In the genomic region with DNA sequence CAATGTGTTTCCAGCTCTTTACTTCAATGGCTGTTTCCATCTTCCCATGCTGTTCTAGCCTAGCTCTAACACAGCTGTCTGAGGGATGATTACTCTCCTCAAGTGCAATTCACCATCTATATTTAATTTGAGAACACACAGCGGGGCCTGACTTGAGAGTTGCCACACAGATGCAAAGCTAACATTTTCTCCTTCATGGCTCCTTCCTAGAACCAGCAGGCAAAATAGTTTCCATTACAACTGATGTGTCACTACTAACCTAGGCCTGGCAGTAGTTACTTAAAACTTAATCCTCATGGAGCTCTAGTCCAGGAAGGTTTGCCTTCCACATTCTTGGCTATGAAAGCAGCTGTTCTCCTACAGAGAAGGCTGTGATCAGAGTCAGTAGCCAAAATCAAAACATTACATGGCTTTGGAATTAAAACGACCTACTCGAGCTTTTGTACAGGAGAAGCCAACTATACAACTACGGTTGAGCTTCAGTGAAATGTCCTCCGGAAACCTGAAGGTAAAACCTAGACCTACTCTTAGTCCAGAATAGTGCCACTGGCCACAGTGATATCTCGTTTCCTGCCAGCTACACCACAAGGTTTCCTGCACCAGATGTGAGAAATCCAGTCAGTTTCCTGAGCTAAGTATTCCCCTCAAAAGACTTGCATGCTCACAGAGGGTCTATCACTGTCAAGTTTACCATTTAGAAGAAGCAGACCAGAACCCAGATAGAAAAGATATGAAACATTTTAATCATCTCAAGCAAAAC, we compare ENCODE assay signal across 30 mouse cellular contexts.
DNase-seq lines count a peak whose midpoint lies in the region; ATAC-seq and TF ChIP-seq lines count a peak whose summit lies in the region.
"Had no signal": no experiment of that assay in that cellular context is flagged by ENCODE, and none has a peak within 500 bp of the region (broad histone marks: within the 10 kb centered on the region; RNA-seq: fewer than 3 reads in every experiment).

No protein-coding gene starts in this region.

- no peaks in the 10 kb centered on the region for H3K9me3 ChIP-seq in liver, embryonic 12.5 days (replicated peaks)
- no peaks in the 10 kb centered on the region for H3K9me3 ChIP-seq in liver, embryonic 11.5 days (ENCODE audit: control insufficient read depth, low read length)
- no peaks in the 10 kb centered on the region for H3K9me3 ChIP-seq in lung, postnatal 0 days (ENCODE audit: low read length)
- H3K9me3 ChIP-seq: heart, embryonic 10.5 days; heart, embryonic 15.5 days; hindbrain, embryonic 13.5 days; limb, embryonic 13.5 days; liver, embryonic 13.5 days; midbrain, embryonic 12.5 days; neural tube, embryonic 15.5 days; stomach, embryonic 15.5 days had no signal

- H3K4me3 ChIP-seq in liver, embryonic 12.5 days = no peak overlapping the region
- H3K4me3 ChIP-seq in liver, embryonic 11.5 days (ENCODE audit: low read depth, low read length) = no peak overlapping the region
- no peak overlapping the region for H3K4me3 ChIP-seq in lung, postnatal 0 days (ENCODE audit: low read depth, low read length)
- H3K4me3 ChIP-seq: heart, embryonic 10.5 days; heart, embryonic 15.5 days; hindbrain, embryonic 13.5 days; left cerebral cortex, adult 2 months; limb, embryonic 13.5 days; liver, embryonic 13.5 days; midbrain, embryonic 12.5 days; neural tube, embryonic 15.5 days; stomach, embryonic 15.5 days had no signal

- H3K27ac ChIP-seq in liver, embryonic 12.5 days = no peak overlapping the region
- H3K27ac ChIP-seq in liver, embryonic 11.5 days (ENCODE audit: low read depth, low read length) = no peak overlapping the region
- H3K27ac ChIP-seq in lung, postnatal 0 days (ENCODE audit: low read length) = no peak overlapping the region
- H3K27ac ChIP-seq: heart, embryonic 10.5 days; heart, embryonic 15.5 days; hindbrain, embryonic 13.5 days; left cerebral cortex, adult 2 months; limb, embryonic 13.5 days; liver, embryonic 13.5 days; macrophage; midbrain, embryonic 12.5 days; neural tube, embryonic 15.5 days; stomach, embryonic 15.5 days had no signal

- TF ChIP-seq EP300 in lung, postnatal 0 days (IDR thresholded peaks at IDR 0.05) = no peak

- H3K4me1 ChIP-seq in liver, embryonic 12.5 days = no peaks in the 10 kb centered on the region; the same call in 1 of the 2 replicates
- H3K4me1 ChIP-seq in liver, embryonic 11.5 days (replicated peaks; ENCODE audit: control insufficient read depth, insufficient read depth, low read length) = no peaks in the 10 kb centered on the region
- no peaks in the 10 kb centered on the region for H3K4me1 ChIP-seq in lung, postnatal 0 days (ENCODE audit: insufficient read depth, low read depth, low read length)
- H3K4me1 ChIP-seq: heart, embryonic 10.5 days; heart, embryonic 15.5 days; hindbrain, embryonic 13.5 days; limb, embryonic 13.5 days; liver, embryonic 13.5 days; midbrain, embryonic 12.5 days; neural tube, embryonic 15.5 days; stomach, embryonic 15.5 days had no signal

- DNase-seq in liver, embryonic 11.5 days (ENCODE audit: low spot score) = no peak
- no peak for DNase-seq in lung, postnatal 0 days (ENCODE audit: low spot score)
- no peak for DNase-seq in layer of hippocampus, adult 9-10 months (ENCODE audit: low spot score)
- no peak for DNase-seq in kidney, postnatal 36 days
- DNase-seq: adrenal gland, postnatal 10 days; cerebellum, adult 11-12 months; cerebellum, adult 9-11 months; gastrocnemius, postnatal 10 days; kidney, adult 9 months; kidney, postnatal 10 days; liver, embryonic 13.5 days; lung, adult 18-20 months; lung, postnatal 10 days; retina, postnatal 1 day; right cerebral cortex, postnatal 25 days had no signal

- TF ChIP-seq CTCF in lung, postnatal 0 days (IDR thresholded peaks at IDR 0.05) = no peak

- H3K9ac ChIP-seq in liver, embryonic 12.5 days = no peak overlapping the region
- H3K9ac ChIP-seq in liver, embryonic 11.5 days (ENCODE audit: low read depth, low read length) = no peak overlapping the region
- no peak overlapping the region for H3K9ac ChIP-seq in lung, postnatal 0 days (replicated peaks; ENCODE audit: low read depth)
- H3K9ac ChIP-seq: heart, embryonic 15.5 days; hindbrain, embryonic 13.5 days; limb, embryonic 13.5 days; liver, embryonic 13.5 days; midbrain, embryonic 12.5 days; neural tube, embryonic 15.5 days; stomach, embryonic 15.5 days had no signal

- 0 out of 2 replicates have a peak, but pooled peaks have one; percentile 27 for ATAC-seq in liver, embryonic 12.5 days
- ATAC-seq in liver, embryonic 11.5 days (replicated peaks; ENCODE audit: low FRiP score) = no peak; the same call in 1 of the 2 replicates
- peak; percentile 93 for ATAC-seq in common myeloid progenitor, adult 5-6 weeks (replicated peaks; ENCODE audit: low read depth, poor library complexity, severe bottlenecking)
- ATAC-seq in megakaryocyte, adult 5-6 weeks (ENCODE audit: poor library complexity, severe bottlenecking) = peak; percentile 63
- ATAC-seq in lung, postnatal 0 days = no peak
- ATAC-seq: forebrain, embryonic 16.5 days; intestine, postnatal 0 days had no signal

- WGBS in liver, embryonic 12.5 days (ENCODE audit: insufficient replicate concordance) = 18% methylated on average over 6 of the region's 6 CpGs
- WGBS in liver, embryonic 11.5 days = 46% methylated on average over 6 of the region's 6 CpGs
- WGBS in lung, postnatal 0 days = 66% methylated on average over 6 of the region's 6 CpGs

- no peaks in the 10 kb centered on the region for H3K27me3 ChIP-seq in liver, embryonic 12.5 days (replicated peaks)
- no peaks in the 10 kb centered on the region for H3K27me3 ChIP-seq in liver, embryonic 11.5 days (replicated peaks; ENCODE audit: control insufficient read depth, insufficient read depth, low read length)
- H3K27me3 ChIP-seq in lung, postnatal 0 days (replicated peaks; ENCODE audit: insufficient read depth, low read length) = no peaks in the 10 kb centered on the region
- H3K27me3 ChIP-seq: CH12.LX; heart, embryonic 15.5 days; hindbrain, embryonic 13.5 days; limb, embryonic 13.5 days; liver, embryonic 13.5 days; midbrain, embryonic 12.5 days; neural tube, embryonic 15.5 days; stomach, embryonic 15.5 days had no signal

- no peak overlapping the region for H3K4me2 ChIP-seq in liver, embryonic 12.5 days
- H3K4me2 ChIP-seq in liver, embryonic 11.5 days = no peak overlapping the region
- no peak overlapping the region for H3K4me2 ChIP-seq in lung, postnatal 0 days (replicated peaks; ENCODE audit: low read depth, low read length)
- H3K4me2 ChIP-seq: heart, embryonic 15.5 days; hindbrain, embryonic 13.5 days; limb, embryonic 13.5 days; liver, embryonic 13.5 days; midbrain, embryonic 12.5 days; neural tube, embryonic 15.5 days; stomach, embryonic 15.5 days had no signal

- H3K36me3 ChIP-seq in liver, embryonic 12.5 days = no peaks in the 10 kb centered on the region
- H3K36me3 ChIP-seq in liver, embryonic 11.5 days (ENCODE audit: control insufficient read depth, insufficient read depth, low read length) = no peaks in the 10 kb centered on the region
- H3K36me3 ChIP-seq in lung, postnatal 0 days (ENCODE audit: insufficient read depth, low read length) = no peaks in the 10 kb centered on the region
- H3K36me3 ChIP-seq: heart, embryonic 10.5 days; heart, embryonic 15.5 days; hindbrain, embryonic 13.5 days; limb, embryonic 13.5 days; liver, embryonic 13.5 days; midbrain, embryonic 12.5 days; neural tube, embryonic 15.5 days; stomach, embryonic 15.5 days had no signal

Comparison
In these comparisons a context has a peak if more than half of its experiments do, and no peak if none do; other contexts are left out.
1. ATAC-seq: peak in liver, embryonic 12.5 days (single experiment), common myeloid progenitor, adult 5-6 weeks (single experiment) and megakaryocyte, adult 5-6 weeks (single experiment); none in liver, embryonic 11.5 days (single experiment) and lung, postnatal 0 days (single experiment).